ENCODE assay signal across 8 mouse cellular contexts in the genomic region with DNA sequence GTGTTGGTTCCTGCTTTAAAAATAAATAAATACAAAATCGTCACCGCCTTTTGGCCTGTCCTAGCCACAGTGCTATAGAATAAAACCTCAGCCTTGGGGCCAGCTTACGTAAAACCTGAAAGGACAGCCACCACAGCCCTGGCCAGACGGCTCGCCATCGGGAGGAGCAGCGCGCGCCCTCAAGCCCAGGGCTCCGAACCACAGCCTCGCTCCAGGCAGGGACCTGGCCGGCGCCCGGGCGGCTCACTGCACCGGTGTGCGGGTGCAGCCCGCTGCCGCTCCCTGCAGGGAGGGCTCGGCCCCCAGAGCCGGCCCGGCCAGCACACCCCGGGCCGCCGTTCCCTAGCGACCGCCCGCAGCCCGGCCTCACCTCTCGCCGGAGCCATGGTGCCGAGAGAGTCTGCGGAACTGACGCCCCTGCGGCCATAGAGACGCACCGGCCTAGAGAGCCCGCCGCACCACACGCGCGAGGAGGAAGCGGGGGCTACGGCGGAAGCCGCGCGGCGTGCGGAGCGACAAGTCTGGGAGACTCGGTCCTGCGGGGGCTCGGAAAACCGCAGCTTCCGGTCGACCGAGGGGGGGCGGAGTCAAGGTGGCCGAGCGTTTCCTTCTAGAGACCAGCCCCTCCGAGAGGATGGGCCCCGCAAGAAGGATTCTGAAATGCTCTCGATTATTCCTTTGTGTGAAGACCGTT. TPM values are rescaled to one million over a fixed set of nuclear protein-coding genes. Genes with fewer than 3 reads are reported as not detected.
A peak's percentile ranks its signal among the peaks of the same experiment; 100 is the strongest.
DNase-seq lines count a peak whose midpoint lies in the region; ATAC-seq lines count a peak whose summit lies in the region.

Gene Slc35a1, minus strand, starts transcription at position 565 of the 694 bp plus-strand sequence.

- H3K27me3 ChIP-seq in embryonic facial prominence, embryonic 13.5 days: no peaks in the 10 kb centered on the region
- no peaks in the 10 kb centered on the region for H3K27me3 ChIP-seq in limb, embryonic 13.5 days
- no peaks in the 10 kb centered on the region for H3K27me3 ChIP-seq in midbrain, embryonic 16.5 days (ENCODE audit: control insufficient read depth, insufficient read depth, low read depth, low read length)

- 0 out of 2 replicates have a peak, but pooled peaks cover 11% of the 10 kb centered on the region for H3K36me3 ChIP-seq in embryonic facial prominence, embryonic 13.5 days
- no peaks in the 10 kb centered on the region for H3K36me3 ChIP-seq in limb, embryonic 13.5 days
- H3K36me3 ChIP-seq in midbrain, embryonic 16.5 days (ENCODE audit: control insufficient read depth, insufficient read depth, low read length): peaks cover 5% of the 10 kb centered on the region; the same call in 1 of the 2 replicates

- peak within 1 kb of the TSS; percentile 95 for H3K27ac ChIP-seq in embryonic facial prominence, embryonic 13.5 days
- peak within 1 kb of the TSS; percentile 90 for H3K27ac ChIP-seq in limb, embryonic 13.5 days
- H3K27ac ChIP-seq in midbrain, embryonic 16.5 days (ENCODE audit: low read length): peak within 1 kb of the TSS; percentile 97

- H3K4me1 ChIP-seq in embryonic facial prominence, embryonic 13.5 days: peaks cover 5% of the 10 kb centered on the region
- H3K4me1 ChIP-seq in limb, embryonic 13.5 days: peaks cover 32% of the 10 kb centered on the region
- peaks cover 21% of the 10 kb centered on the region for H3K4me1 ChIP-seq in midbrain, embryonic 16.5 days (ENCODE audit: control insufficient read depth, insufficient read depth, low read length)

- peak; percentile 96 for DNase-seq in 3134 (ENCODE audit: extremely low read depth, insufficient read length, low spot score)
- peak; percentile 96 to 97 for DNase-seq in adrenal gland, postnatal 36 days
- peak; percentile 94 to 96 for DNase-seq in heart, adult 18-20 months
- DNase-seq in kidney, adult 8-10 months: peak; percentile 92
- DNase-seq in spleen, postnatal 10 days (ENCODE audit: low spot score in 2 of 2): peak; percentile 87 to 92

- WGBS in embryonic facial prominence, embryonic 13.5 days: under 1% methylated on average over 65 of the region's 65 CpGs
- WGBS in limb, embryonic 13.5 days: under 1% methylated on average over 65 of the region's 65 CpGs
- under 1% methylated on average over 64 of the region's 65 CpGs for WGBS in midbrain, embryonic 16.5 days

- H3K9me3 ChIP-seq in embryonic facial prominence, embryonic 13.5 days: no peaks in the 10 kb centered on the region
- H3K9me3 ChIP-seq in limb, embryonic 13.5 days: no peaks in the 10 kb centered on the region
- no peaks in the 10 kb centered on the region for H3K9me3 ChIP-seq in midbrain, embryonic 16.5 days (replicated peaks; ENCODE audit: control insufficient read depth, low read length, poor library complexity, severe bottlenecking)

- peak within 1 kb of the TSS; percentile 72 for H3K4me3 ChIP-seq in embryonic facial prominence, embryonic 13.5 days
- H3K4me3 ChIP-seq in limb, embryonic 13.5 days: peak within 1 kb of the TSS; percentile 86
- H3K4me3 ChIP-seq in midbrain, embryonic 16.5 days (ENCODE audit: low read depth, low read length): peak within 1 kb of the TSS; percentile 93

- H3K4me2 ChIP-seq in embryonic facial prominence, embryonic 13.5 days: peak within 1 kb of the TSS; percentile 60
- peak within 1 kb of the TSS; percentile 59 for H3K4me2 ChIP-seq in limb, embryonic 13.5 days (replicated peaks)
- peak within 1 kb of the TSS; percentile 57 for H3K4me2 ChIP-seq in midbrain, embryonic 16.5 days (ENCODE audit: low read length)

- peak within 1 kb of the TSS; percentile 93 for H3K9ac ChIP-seq in embryonic facial prominence, embryonic 13.5 days
- H3K9ac ChIP-seq in limb, embryonic 13.5 days: peak within 1 kb of the TSS; percentile 93
- H3K9ac ChIP-seq in midbrain, embryonic 16.5 days (ENCODE audit: low read depth, low read length): peak within 1 kb of the TSS; percentile 99

- peak; percentile 94 for ATAC-seq in embryonic facial prominence, embryonic 13.5 days (ENCODE audit: insufficient number of reproducible peaks, insufficient read depth, low FRiP score, low TSS enrichment, low read depth)
- peak; percentile 97 for ATAC-seq in limb, embryonic 13.5 days (ENCODE audit: low FRiP score, low read depth)
- peak; percentile 99 for ATAC-seq in midbrain, embryonic 16.5 days

RNA-seq across cellular contexts. Expression of gene Slc35a1, which starts in this region (rescaled TPM):
- total RNA-seq in adrenal gland, postnatal 36 days (2021): 10 to 100 TPM; 39.5 to 49.9 TPM
- 50.4 and 50.9 TPM in 2 replicates for polyA plus RNA-seq in embryonic facial prominence, embryonic 13.5 days (2015; fragmentation: Nextera tagmentation; extraction: Ambion mirVana)
- 10 to 100 TPM; 11.8 to 14.6 TPM for total RNA-seq in heart, adult 18-20 months (2021)
- 58.0 and 58.5 TPM in 2 replicates for polyA plus RNA-seq in limb, embryonic 13.5 days (2015; fragmentation: Nextera tagmentation; extraction: Ambion mirVana)
- polyA plus RNA-seq in midbrain, embryonic 16.5 days (2015; fragmentation: Nextera tagmentation; extraction: Ambion mirVana): 47.3 and 48.7 TPM in 2 replicates

Comparison
In these comparisons a context has a peak if more than half of its experiments do, and no peak if none do; other contexts are left out.
1. Peak in every context shown above with its lines: DNase-seq, ATAC-seq, H3K4me3 ChIP-seq and H3K27ac ChIP-seq.